Comparison of ENCODE assay signal across 8 mouse cellular contexts in the genomic region with DNA sequence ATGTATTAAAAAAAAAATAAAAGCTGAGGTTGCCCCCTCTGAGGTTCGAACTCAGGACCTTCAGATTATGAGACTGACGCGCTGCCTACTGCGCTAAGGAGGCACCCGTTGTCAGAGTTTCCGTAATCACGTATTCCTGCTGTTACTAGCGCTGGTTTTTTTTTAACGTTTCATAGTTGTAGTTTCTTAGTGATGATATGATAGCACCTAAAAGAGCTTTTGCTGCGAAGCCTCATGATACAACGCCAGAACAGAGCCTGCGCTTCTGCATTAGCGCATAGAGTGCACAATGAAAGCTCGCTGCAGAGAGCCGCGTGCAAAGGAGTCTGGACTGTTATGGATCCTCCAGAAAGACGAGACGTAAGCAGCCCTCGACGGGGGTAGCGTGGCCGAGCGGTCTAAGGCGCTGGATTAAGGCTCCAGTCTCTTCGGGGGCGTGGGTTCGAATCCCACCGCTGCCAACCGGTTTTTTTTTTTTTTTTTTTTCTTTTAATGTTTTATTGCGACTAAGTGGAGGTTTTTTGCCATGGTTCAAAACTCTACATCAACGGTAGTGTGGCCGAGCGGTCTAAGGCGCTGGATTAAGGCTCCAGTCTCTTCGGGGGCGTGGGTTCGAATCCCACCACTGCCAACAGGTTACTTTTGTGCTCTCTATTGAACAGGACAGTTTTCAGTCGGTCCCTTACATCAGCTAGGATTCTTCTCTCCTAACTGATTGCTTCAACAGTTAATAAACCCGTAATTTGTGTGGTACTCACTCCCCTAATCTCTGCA. TPM values are rescaled to one million over a fixed set of nuclear protein-coding genes. Genes with fewer than 3 reads are reported as not detected.
DNase-seq lines count a peak whose midpoint lies in the region; ATAC-seq lines count a peak whose summit lies in the region.

No protein-coding gene starts in this region.

- peak overlapping the region; percentile 63 for H3K4me3 ChIP-seq in intestine, embryonic 14.5 days (ENCODE audit: low read depth, low read length)
- H3K4me3 ChIP-seq in limb, embryonic 10.5 days: peak overlapping the region; percentile 55
- H3K4me3 ChIP-seq in midbrain, embryonic 11.5 days (ENCODE audit: low read depth, low read length): peak overlapping the region; percentile 48

- H3K27me3 ChIP-seq in intestine, embryonic 14.5 days (replicated peaks; ENCODE audit: control insufficient read depth, insufficient read depth, low read length): no peaks in the 10 kb centered on the region
- no peaks in the 10 kb centered on the region for H3K27me3 ChIP-seq in limb, embryonic 10.5 days (ENCODE audit: low read depth, poor library complexity, severe bottlenecking)
- H3K27me3 ChIP-seq in midbrain, embryonic 11.5 days (ENCODE audit: control insufficient read depth, insufficient read depth, low read length): no peaks in the 10 kb centered on the region

- no peaks in the 10 kb centered on the region for H3K9me3 ChIP-seq in intestine, embryonic 14.5 days (ENCODE audit: control insufficient read depth, low read length)
- no peaks in the 10 kb centered on the region for H3K9me3 ChIP-seq in limb, embryonic 10.5 days (replicated peaks)
- no peaks in the 10 kb centered on the region for H3K9me3 ChIP-seq in midbrain, embryonic 11.5 days (ENCODE audit: control insufficient read depth, low read length)

- no peaks in the 10 kb centered on the region for H3K36me3 ChIP-seq in intestine, embryonic 14.5 days (ENCODE audit: control insufficient read depth, insufficient read depth, low read length)
- no peaks in the 10 kb centered on the region for H3K36me3 ChIP-seq in limb, embryonic 10.5 days
- H3K36me3 ChIP-seq in midbrain, embryonic 11.5 days (ENCODE audit: control insufficient read depth, insufficient read depth, low read length): no peaks in the 10 kb centered on the region

- H3K4me1 ChIP-seq in intestine, embryonic 14.5 days (replicated peaks; ENCODE audit: control insufficient read depth, insufficient read depth, low read length): peaks cover 5% of the 10 kb centered on the region
- peaks cover 27% of the 10 kb centered on the region for H3K4me1 ChIP-seq in limb, embryonic 10.5 days
- peaks cover 9% of the 10 kb centered on the region for H3K4me1 ChIP-seq in midbrain, embryonic 11.5 days (ENCODE audit: control insufficient read depth, insufficient read depth, low read length)

- peak overlapping the region; percentile 59 for H3K4me2 ChIP-seq in intestine, embryonic 14.5 days (ENCODE audit: low read length)
- peak overlapping the region; percentile 29 for H3K4me2 ChIP-seq in midbrain, embryonic 11.5 days

- H3K9ac ChIP-seq in intestine, embryonic 14.5 days (ENCODE audit: low read length): 0 out of 2 replicates have a peak overlapping the region, but pooled peaks have one; percentile 35
- H3K9ac ChIP-seq in midbrain, embryonic 11.5 days (ENCODE audit: low read length): no peak overlapping the region

- 1% methylated on average over 39 of the region's 39 CpGs for WGBS in intestine, embryonic 14.5 days
- WGBS in limb, embryonic 10.5 days: under 1% methylated on average over 39 of the region's 39 CpGs
- under 1% methylated on average over 39 of the region's 39 CpGs for WGBS in midbrain, embryonic 11.5 days

- ATAC-seq in intestine, embryonic 14.5 days (replicated peaks; ENCODE audit: low FRiP score, low TSS enrichment, low read depth): peak; percentile 80
- ATAC-seq in midbrain, embryonic 11.5 days (ENCODE audit: low FRiP score): peak; percentile 82

- H3K27ac ChIP-seq in intestine, embryonic 14.5 days (ENCODE audit: low read depth): peak overlapping the region; percentile 67; the same call in 1 of the 2 replicates
- peak overlapping the region; percentile 30; the same call in 1 of the 2 replicates for H3K27ac ChIP-seq in limb, embryonic 10.5 days
- no peak overlapping the region for H3K27ac ChIP-seq in midbrain, embryonic 11.5 days (ENCODE audit: low read depth, low read length)

- peak; percentile 62 for DNase-seq in adrenal gland, adult 8-10 months
- peak; percentile 85 for DNase-seq in embryo, embryonic 11 days
- DNase-seq in gastrocnemius, postnatal 25 days: peak; percentile 69
- peak; percentile 95 for DNase-seq in intestine, embryonic 14.5 days (ENCODE audit: low spot score)
- DNase-seq in limb, embryonic 10.5 days (ENCODE audit: low spot score): peak; percentile 87
- DNase-seq in midbrain, embryonic 11.5 days (ENCODE audit: low spot score, missing footprints): peak; percentile 99
- peak; percentile 73 for DNase-seq in right cerebral cortex, postnatal 4 days
- peak; percentile 83 for DNase-seq in yolk sac, embryonic 10.5 days (ENCODE audit: low spot score)

RNA-seq across cellular contexts. Expression of a gene that starts 9.4 kb away (rescaled TPM):
- total RNA-seq in adrenal gland, adult 8-10 months (2022): 10 to 100 TPM; 46.8 to 54.3 (median 52.6) TPM
- total RNA-seq in gastrocnemius, postnatal 25 days (2021): 10 to 100 TPM; 20.6 to 24.7 TPM
- 167 and 169 TPM in 2 replicates for polyA plus RNA-seq in intestine, embryonic 14.5 days (2014; fragmentation: Nextera tagmentation; extraction: Ambion mirVana)
- polyA plus RNA-seq in limb, embryonic 10.5 days (2016; fragmentation: Nextera tagmentation; extraction: Ambion mirVana): 200 and 218 TPM in 2 replicates
- 136 and 138 TPM in 2 replicates for polyA plus RNA-seq in midbrain, embryonic 11.5 days (2014; fragmentation: Nextera tagmentation; extraction: Ambion mirVana)

RNA-seq across cellular contexts. Expression of a gene that starts 24.2 kb away (rescaled TPM):
- total RNA-seq in adrenal gland, adult 8-10 months (2022): not detected
- total RNA-seq in gastrocnemius, postnatal 25 days (2021): not detected
- not detected in 2 replicates for polyA plus RNA-seq in intestine, embryonic 14.5 days (2014; fragmentation: Nextera tagmentation; extraction: Ambion mirVana)
- not detected in 2 replicates for polyA plus RNA-seq in limb, embryonic 10.5 days (2016; fragmentation: Nextera tagmentation; extraction: Ambion mirVana)
- not detected in 2 replicates for polyA plus RNA-seq in midbrain, embryonic 11.5 days (2014; fragmentation: Nextera tagmentation; extraction: Ambion mirVana)

RNA-seq across cellular contexts. Expression of a gene that starts 40.4 kb away (rescaled TPM):
- not detected for total RNA-seq in adrenal gland, adult 8-10 months (2022)
- total RNA-seq in gastrocnemius, postnatal 25 days (2021): not detected
- not detected in 2 replicates for polyA plus RNA-seq in intestine, embryonic 14.5 days (2014; fragmentation: Nextera tagmentation; extraction: Ambion mirVana)
- polyA plus RNA-seq in limb, embryonic 10.5 days (2016; fragmentation: Nextera tagmentation; extraction: Ambion mirVana): not detected in 2 replicates
- polyA plus RNA-seq in midbrain, embryonic 11.5 days (2014; fragmentation: Nextera tagmentation; extraction: Ambion mirVana): not detected in 2 replicates

RNA-seq across cellular contexts. Expression of a gene that starts 58.6 kb away (rescaled TPM):
- not detected for total RNA-seq in adrenal gland, adult 8-10 months (2022)
- not detected for total RNA-seq in gastrocnemius, postnatal 25 days (2021)
- polyA plus RNA-seq in intestine, embryonic 14.5 days (2014; fragmentation: Nextera tagmentation; extraction: Ambion mirVana): not detected in 2 replicates
- polyA plus RNA-seq in limb, embryonic 10.5 days (2016; fragmentation: Nextera tagmentation; extraction: Ambion mirVana): 0.10 TPM in 1 of 2 replicates, not detected in the other
- polyA plus RNA-seq in midbrain, embryonic 11.5 days (2014; fragmentation: Nextera tagmentation; extraction: Ambion mirVana): 0.04 TPM in 1 of 2 replicates, not detected in the other
